Mouse (Mus musculus) B cell, adult 2 months (primary cell): ENCODE data around the gene Kctd13.

ENCODE experiments used
- DNase-seq, 2 experiments: peaks; one replicate each; pipeline ENCODE4 v3.0.0; 2022

Kctd13 gene

DNA sequence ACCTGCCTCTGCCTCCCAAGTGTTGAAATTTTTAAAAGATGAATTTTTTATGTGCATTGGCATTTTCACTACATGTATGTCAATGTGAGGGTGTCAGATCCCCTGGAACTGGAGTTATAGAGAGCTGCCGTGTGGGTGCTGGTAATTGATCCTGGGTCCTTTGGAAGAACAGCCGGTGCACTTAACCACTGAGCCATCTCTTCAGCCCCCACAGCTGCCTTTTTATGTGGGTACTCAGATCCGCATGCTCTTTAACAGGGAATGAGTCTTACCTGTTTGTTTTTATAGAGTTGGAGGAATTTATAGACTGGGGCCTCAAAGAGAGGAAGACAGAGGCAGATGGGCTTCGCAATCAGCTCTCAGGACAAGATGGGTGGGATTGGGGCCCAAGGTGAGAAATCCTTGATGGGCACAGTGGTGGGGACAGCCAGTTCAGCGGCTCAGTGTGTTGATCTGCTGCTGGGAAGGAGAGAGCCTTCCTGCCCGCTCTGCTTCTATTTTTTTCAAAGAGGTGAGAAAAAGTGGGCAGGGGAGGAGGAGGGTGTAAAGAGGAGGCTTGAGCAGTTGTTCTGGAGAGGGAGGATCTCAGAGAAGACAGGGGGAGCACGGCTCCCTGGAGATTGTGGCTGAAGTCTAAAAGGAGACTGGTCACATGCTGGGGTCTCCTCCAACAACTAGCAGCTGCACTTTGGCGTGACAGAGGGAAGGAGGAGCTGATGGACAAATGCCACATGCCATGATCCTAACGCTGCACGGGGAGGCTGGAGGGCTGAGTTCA is 56.2 kb downstream of the Kctd13 start:
- DNase-seq = no peak

DNA sequence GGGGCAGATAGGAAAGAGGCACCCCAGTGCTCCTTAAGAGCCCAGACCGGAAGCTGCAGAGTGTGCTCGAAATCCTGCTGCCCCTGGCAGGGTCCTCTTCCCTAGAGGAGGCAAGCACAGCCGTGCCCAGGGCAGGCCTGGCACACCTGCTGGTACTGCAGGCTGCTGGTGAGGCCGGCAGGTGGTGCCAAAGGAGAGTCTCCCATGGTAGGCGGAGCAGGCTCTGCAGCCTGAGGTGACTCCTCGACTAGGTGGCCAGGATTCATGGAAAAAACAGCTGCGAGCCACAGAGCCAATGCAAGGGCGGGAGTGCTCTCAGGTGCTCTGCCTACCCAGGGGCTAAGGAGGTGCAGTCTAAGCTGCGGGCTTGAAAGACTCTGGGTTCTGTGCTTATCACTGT is 57.6 kb downstream of the Kctd13 start:
- peak; percentile 26 to 30 for DNase-seq

DNA sequence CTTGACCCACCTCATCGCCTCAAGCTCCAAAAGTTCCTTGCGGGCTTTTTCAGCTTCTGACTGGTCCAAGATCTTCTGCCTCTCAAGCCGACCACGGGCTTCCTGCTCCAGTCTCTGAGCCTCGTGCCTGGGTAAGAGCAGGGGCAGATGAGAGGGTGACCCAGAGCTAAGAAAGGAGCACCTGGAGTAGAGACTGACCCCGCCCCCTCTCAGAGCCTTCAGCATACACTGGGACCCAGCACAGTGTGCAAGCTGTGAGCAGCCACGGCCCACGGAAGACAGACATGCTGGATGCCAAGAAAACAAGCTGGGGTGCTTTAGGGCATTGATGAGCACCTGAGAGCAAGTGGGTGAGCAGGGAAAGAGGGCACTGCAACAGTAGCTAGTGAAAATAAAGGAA is 60.1 kb downstream of the Kctd13 start:
- DNase-seq = no peak
